Mouse (Mus musculus): Measurements from ENCODE around the gene Teddm2.

DNA sequence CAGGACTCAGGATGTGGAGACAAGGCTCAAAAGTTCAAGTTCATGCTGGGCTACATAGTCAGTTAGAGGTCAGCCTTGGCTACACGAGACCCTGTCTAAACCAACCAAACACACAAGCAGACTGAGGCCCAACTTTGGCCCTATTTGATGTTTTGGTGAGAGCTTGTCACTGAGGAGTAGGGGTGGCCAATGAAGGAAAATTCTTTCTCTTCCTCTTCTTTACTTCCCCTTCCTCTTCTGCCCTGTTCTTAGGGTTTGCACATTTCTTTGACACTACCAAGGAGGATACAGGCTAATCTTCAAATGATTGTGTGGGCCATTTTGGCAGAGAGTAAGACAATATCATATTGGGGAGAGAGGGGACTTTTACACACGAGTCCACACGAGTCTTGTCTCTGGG is 13.8 kb upstream of the Teddm2 start:
- TF ChIP-seq CTCF (IDR thresholded peaks at IDR 0.05; ENCODE audit: low read depth): no peak
- TF ChIP-seq EP300 (IDR thresholded peaks at IDR 0.05; ENCODE audit: low read depth): no peak

All from heart, postnatal 0 days (tissue).